Mouse (Mus musculus): Measurements from ENCODE around the gene Mrpl33. TPM values are rescaled to one million over a fixed set of nuclear protein-coding genes. Genes with fewer than 3 reads are reported as not detected.

Gene Mrpl33
- polyA plus RNA-seq (2015; fragmentation: Nextera tagmentation; extraction: Ambion mirVana) = 344 and 459 TPM in 2 replicates

DNA sequence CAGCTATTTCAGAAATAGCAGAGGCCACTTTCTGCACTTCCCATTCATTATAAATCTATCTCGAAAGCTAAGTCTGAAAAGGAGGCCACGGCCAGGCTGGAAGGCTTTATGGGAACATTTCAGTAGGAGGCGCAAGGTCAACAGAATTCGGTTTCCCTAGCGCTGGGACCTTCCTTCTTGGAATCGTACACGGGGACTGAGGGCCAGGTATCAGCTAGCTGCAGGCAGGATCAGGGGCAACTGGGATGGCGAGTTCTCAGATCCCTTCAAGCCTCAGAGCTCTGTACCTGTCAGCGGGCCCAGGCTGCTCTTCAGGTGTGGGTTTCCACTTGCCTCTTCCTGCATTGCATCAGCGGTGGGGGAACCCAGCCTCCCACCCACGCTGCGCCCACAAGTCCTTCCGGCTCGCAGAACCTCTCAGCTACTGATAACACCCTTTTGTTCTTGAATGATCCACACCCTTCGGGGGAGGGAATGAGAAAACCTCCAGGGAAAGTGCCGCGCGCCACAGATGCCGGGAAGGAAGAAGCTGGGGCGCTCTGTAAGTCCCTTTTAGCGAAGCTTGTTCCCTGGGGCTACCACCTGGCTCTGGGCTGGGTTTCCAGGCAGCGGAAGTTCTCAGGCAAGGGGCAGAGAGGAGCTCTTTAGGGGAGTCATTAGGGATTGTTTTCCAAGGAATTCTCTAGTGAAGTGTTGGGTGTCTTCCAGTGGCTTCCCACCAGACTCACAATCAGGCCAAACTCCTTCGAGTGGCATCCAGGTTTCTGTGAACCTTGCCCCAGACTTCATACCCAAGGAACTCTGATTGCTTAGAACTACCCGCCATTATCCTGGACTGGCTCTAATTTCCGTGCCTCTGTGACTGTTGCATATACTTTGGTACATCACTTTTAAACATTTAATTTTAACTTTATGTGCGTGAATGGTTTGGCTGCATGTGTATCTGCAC is at the start of gene Mrpl33:
Gene Mrpl33, plus strand, starts transcription at position 455 of the 949 bp plus-strand sequence.
- peak within 1 kb of the TSS; percentile 80 for H3K4me2 ChIP-seq
- ATAC-seq (replicated peaks; ENCODE audit: insufficient number of reproducible peaks, insufficient read depth, low FRiP score, low read depth) = peak; percentile 56
- H3K4me3 ChIP-seq = peak within 1 kb of the TSS; percentile 51
- no peaks in the 10 kb centered on the region for H3K36me3 ChIP-seq
- peak within 1 kb of the TSS; percentile 53 for H3K9ac ChIP-seq
- WGBS = 7% methylated on average over 26 of the region's 26 CpGs
- peak within 1 kb of the TSS; percentile 53 for H3K27ac ChIP-seq
- H3K9me3 ChIP-seq (replicated peaks) = no peaks in the 10 kb centered on the region
- no peaks in the 10 kb centered on the region for H3K27me3 ChIP-seq
- peaks cover 22% of the 10 kb centered on the region for H3K4me1 ChIP-seq (replicated peaks)

DNA sequence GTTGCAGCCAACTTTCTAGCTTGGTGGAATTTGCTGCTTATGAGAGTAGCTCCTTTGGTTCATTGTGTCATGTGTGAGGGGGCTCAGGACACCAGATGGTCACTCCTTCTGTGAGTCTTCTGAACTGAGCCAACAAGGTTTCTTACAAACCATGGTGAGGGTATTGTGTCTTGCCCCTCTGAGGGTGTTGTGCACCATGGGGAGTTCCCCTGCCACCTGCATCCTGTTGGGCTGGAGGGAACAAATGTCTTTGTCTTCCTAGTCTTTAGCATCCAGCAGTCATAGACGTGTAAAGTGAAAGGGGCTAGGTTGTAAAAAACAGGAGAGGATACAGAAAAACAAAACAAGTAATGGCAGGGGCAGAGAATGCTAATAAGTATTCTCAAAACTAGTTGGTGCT is 37.3 kb upstream of the Mrpl33 start:
- ATAC-seq (replicated peaks; ENCODE audit: insufficient number of reproducible peaks, insufficient read depth, low FRiP score, low read depth) = no peak
- Histone ChIP-seq H3K27ac (no peak overlapping the region), H3K27me3 (no peaks in the 10 kb centered on the region), H3K4me3 (no peak overlapping the region), H3K36me3 (peaks cover 27% of the 10 kb centered on the region), H3K9ac (no peak overlapping the region), H3K4me1 (replicated peaks) (peaks cover 16% of the 10 kb centered on the region), H3K9me3 (replicated peaks) (no peaks in the 10 kb centered on the region), H3K4me2 (no peak overlapping the region)
- WGBS = 55% methylated on average over 1 of the region's 1 CpGs

DNA sequence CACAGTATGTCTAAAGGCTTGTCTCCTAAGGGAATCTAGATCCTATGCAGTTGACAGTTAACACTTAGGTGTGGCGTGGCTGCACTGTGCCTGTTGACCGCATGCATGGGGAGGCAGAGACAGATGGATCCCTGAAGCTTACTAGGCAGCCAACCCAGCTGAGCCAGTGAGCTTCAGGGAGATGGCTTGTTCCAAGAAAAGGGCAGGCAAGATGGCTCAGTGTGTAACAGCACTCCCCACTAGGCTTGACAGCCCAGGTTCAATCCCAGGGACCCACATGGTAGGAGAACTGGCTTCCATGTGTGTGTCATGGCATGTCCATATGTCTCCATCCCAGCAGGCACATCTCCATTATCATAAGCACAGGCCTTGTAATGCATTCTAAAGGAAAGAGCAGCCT is 36.4 kb upstream of the Mrpl33 start:
- 92% methylated on average over 2 of the region's 2 CpGs for WGBS
- ATAC-seq (replicated peaks; ENCODE audit: insufficient number of reproducible peaks, insufficient read depth, low FRiP score, low read depth) = no peak

DNA sequence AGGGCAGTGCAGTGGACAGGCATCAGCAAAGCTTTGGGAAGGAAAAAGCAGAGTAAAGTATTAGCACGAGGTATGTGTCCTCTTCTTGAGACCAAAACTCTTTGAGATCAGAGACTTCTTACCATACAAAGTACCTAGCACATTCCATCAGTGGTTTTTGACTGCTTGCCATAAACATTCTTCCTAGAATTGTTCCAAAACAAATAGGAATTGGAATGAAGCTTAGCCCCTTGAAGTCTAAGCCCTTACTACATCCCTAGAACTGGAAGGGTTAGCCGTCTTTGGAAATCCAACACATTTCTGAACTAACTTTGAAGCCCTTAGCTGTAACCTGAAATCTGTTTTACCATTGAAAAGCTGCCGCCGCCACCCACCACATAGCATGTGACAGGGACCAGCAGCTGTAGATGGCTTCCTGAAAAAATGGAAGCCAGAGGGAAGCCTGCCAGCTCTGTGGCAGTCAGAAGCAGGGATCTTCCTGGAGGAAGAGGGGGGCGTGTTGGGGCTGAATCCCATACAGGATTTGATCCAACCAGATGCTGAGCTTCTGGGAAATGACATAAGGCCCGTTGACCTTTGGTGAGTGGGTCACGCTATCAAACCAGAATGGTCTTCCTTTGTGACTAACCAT is 34.6 kb upstream of the Mrpl33 start:
- Histone ChIP-seq H3K4me3 (no peak overlapping the region), H3K27ac (peak overlapping the region; percentile 47), H3K9ac (no peak overlapping the region), H3K4me1 (replicated peaks) (peaks cover 27% of the 10 kb centered on the region), H3K4me2 (no peak overlapping the region), H3K36me3 (peaks cover 7% of the 10 kb centered on the region), H3K27me3 (no peaks in the 10 kb centered on the region), H3K9me3 (replicated peaks) (no peaks in the 10 kb centered on the region)
- WGBS = 65% methylated on average over 7 of the region's 7 CpGs
- no peak for ATAC-seq (replicated peaks; ENCODE audit: insufficient number of reproducible peaks, insufficient read depth, low FRiP score, low read depth)

More for the DNA sequence above, 36.4 kb upstream of the Mrpl33 start:
- H3K9ac ChIP-seq = no peak overlapping the region
- H3K27ac ChIP-seq = no peak overlapping the region
- H3K4me2 ChIP-seq = no peak overlapping the region
- peaks cover 26% of the 10 kb centered on the region for H3K4me1 ChIP-seq (replicated peaks)
- no peak overlapping the region for H3K4me3 ChIP-seq
- H3K9me3 ChIP-seq (replicated peaks) = no peaks in the 10 kb centered on the region
- H3K27me3 ChIP-seq = no peaks in the 10 kb centered on the region
- H3K36me3 ChIP-seq = peaks cover 19% of the 10 kb centered on the region

DNA sequence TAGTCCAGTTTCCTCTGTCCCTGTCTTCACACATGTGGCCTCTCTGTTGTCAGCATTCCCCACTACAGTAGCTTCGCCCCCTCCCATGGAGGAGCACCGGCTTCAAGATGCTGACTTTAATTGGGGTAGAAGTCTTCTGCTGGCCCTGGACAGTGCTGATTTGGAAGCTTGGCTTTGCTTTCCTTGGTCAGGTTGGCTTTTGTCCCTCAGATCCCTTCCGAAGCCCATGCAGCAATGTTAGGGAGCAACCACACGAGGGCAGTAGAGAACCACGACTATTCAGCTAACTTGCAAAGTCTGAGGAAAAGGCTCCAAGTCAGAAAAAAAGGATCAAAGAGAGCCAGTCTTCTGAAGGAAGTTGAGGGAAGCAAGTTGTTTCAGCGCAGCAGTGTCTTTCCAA is 33.2 kb upstream of the Mrpl33 start:
- Histone ChIP-seq H3K4me1 (replicated peaks) (peaks cover 37% of the 10 kb centered on the region), H3K36me3 (no peaks in the 10 kb centered on the region), H3K9ac (no peak overlapping the region), H3K4me3 (no peak overlapping the region), H3K9me3 (replicated peaks) (no peaks in the 10 kb centered on the region), H3K4me2 (peak overlapping the region; percentile 21; the same call in 1 of the 2 replicates), H3K27me3 (no peaks in the 10 kb centered on the region), H3K27ac (0 out of 2 replicates have a peak overlapping the region, but pooled peaks have one; percentile 6)
- WGBS = 5% methylated on average over 6 of the region's 6 CpGs
- no peak; the same call in 1 of the 2 replicates for ATAC-seq (replicated peaks; ENCODE audit: insufficient number of reproducible peaks, insufficient read depth, low FRiP score, low read depth)

DNA sequence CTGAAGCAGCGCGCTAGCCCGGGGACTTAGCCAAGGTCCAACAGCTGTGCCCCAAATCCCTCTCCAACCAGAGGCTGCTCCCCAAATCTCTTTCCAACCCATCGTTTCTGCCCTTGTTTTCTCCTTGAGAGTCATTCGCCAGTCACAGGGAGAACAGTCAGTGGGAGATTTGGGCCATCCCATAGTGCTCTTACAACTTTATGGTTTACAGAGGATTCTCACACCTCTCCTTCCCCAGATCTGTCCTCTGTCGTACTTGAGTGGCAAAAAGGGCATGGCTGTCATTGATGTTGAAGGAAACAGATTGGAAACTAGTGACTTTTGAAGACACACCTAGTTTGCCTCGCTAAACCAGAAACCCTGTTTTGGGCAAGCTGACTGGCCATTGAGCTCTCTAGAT is 32.8 kb upstream of the Mrpl33 start:
- peaks cover 41% of the 10 kb centered on the region for H3K4me1 ChIP-seq (replicated peaks)
- WGBS = 31% methylated on average over 7 of the region's 7 CpGs
- peak overlapping the region; percentile 74; the same call in 1 of the 2 replicates for H3K27ac ChIP-seq
- H3K27me3 ChIP-seq = no peaks in the 10 kb centered on the region
- no peak overlapping the region for H3K4me3 ChIP-seq
- ATAC-seq (replicated peaks; ENCODE audit: insufficient number of reproducible peaks, insufficient read depth, low FRiP score, low read depth) = no peak
- no peak overlapping the region for H3K9ac ChIP-seq
- no peaks in the 10 kb centered on the region for H3K36me3 ChIP-seq
- H3K9me3 ChIP-seq (replicated peaks) = no peaks in the 10 kb centered on the region
- H3K4me2 ChIP-seq = peak overlapping the region; percentile 21; the same call in 1 of the 2 replicates

DNA sequence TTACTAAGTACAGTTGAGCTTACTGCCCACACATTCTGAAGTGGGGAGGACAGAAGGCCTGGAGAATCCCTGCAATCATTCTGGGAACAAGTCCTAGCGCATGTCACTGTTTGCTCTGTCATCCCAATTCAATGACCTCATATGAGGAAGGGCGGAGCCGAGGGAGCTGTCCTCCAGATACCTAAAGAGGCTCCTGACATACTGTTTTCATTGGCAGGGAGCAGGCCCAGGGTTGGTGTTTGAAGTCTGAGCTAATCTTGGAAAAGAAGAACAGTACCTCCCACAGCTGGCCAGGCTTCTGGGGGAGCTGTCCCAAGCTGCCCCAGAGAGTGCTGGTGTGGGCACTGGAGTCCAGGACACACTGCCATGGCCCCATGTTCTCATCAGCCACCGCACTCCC is 31.8 kb upstream of the Mrpl33 start:
- peaks cover 47% of the 10 kb centered on the region for H3K4me1 ChIP-seq (replicated peaks)
- peak overlapping the region; percentile 74 for H3K27ac ChIP-seq
- H3K4me3 ChIP-seq = no peak overlapping the region
- no peaks in the 10 kb centered on the region for H3K27me3 ChIP-seq
- H3K9ac ChIP-seq = no peak overlapping the region
- 34% methylated on average over 4 of the region's 4 CpGs for WGBS
- no peaks in the 10 kb centered on the region for H3K9me3 ChIP-seq (replicated peaks)
- H3K36me3 ChIP-seq = no peaks in the 10 kb centered on the region
- peak; percentile 69 for ATAC-seq (replicated peaks; ENCODE audit: insufficient number of reproducible peaks, insufficient read depth, low FRiP score, low read depth)
- H3K4me2 ChIP-seq = no peak overlapping the region

DNA sequence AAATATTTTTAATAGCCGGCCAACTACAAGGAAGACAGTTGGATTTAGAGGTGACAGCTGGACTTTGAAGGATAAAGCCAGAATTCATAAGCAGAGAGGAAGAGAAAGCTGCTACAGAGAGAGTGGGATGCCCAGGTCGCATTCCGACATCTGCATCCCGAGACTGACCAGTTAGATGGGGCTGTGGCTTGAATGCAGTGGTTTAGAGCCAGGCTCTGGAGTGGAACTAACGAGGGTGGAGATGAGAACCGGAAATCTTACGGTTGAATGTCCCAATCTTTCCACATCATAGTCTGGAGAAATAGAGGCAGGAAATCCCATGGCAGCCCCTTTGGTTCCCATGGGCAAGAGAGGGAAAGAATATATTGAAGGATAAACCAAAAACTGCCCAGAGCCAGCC is 30.7 kb upstream of the Mrpl33 start:
- ATAC-seq (replicated peaks; ENCODE audit: insufficient number of reproducible peaks, insufficient read depth, low FRiP score, low read depth) = no peak
- WGBS = 86% methylated on average over 7 of the region's 7 CpGs
- Histone ChIP-seq H3K9ac (no peak overlapping the region), H3K27me3 (no peaks in the 10 kb centered on the region), H3K36me3 (no peaks in the 10 kb centered on the region), H3K4me3 (no peak overlapping the region), H3K4me1 (replicated peaks) (peaks cover 56% of the 10 kb centered on the region), H3K4me2 (no peak overlapping the region), H3K27ac (no peak overlapping the region), H3K9me3 (replicated peaks) (no peaks in the 10 kb centered on the region)

DNA sequence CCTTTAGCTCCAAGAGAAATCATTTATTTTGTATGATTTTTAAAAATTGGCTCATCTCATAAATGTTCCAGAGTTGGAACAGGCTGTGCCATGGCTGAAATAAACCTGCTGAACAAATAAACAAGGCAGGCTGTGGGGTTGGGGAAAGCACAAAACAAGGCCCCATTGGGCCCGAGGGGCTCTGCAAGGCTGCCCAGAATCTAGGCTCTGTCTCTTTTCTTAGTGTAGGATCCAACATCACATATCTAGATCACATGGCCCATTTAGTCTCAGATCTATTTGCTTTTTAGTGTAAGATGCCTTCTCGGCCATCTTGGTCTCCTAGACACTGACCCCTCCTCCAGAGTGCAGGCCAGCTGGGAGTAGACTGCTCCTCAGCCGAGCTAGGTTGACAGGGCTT is 30.3 kb upstream of the Mrpl33 start:
- WGBS = 74% methylated on average over 3 of the region's 3 CpGs
- no peak overlapping the region for H3K9ac ChIP-seq
- no peaks in the 10 kb centered on the region for H3K36me3 ChIP-seq
- no peaks in the 10 kb centered on the region for H3K27me3 ChIP-seq
- no peak for ATAC-seq (replicated peaks; ENCODE audit: insufficient number of reproducible peaks, insufficient read depth, low FRiP score, low read depth)
- no peak overlapping the region for H3K27ac ChIP-seq
- H3K9me3 ChIP-seq (replicated peaks) = no peaks in the 10 kb centered on the region
- no peak overlapping the region for H3K4me2 ChIP-seq
- no peak overlapping the region for H3K4me3 ChIP-seq
- peaks cover 60% of the 10 kb centered on the region for H3K4me1 ChIP-seq (replicated peaks)

DNA sequence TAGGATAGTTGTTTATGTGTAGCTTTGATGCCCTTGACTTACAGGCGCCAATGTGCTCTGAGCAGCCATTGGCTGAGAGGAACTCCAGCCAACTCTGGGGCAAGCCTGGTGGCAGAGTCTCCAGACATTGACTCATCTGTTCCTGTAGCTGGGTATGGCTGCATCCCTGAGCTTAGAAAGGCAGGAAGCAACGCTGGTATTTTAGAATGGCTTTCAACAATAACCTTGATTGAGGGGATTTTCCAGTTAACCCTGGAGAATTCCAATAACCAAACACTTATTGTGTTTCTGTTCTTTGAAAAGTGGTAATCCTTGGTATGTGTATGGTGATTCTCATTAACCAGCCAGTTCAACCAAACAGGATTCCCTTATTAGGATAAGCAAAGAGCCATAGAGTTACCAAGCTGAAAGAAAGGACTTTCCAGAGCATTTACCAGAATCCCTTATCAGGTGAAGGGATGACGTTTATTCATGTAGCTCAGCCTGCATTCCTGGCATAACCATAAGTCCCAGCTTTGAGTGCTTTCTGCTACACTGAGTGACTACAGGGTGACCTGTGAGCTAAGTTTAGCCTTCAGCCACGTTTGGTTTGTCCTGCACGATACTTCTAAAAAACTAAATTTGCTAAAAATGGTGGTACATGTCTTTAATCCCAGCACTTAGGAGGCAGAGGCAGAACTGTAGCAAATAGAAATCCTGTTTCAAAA is 28.6 kb upstream of the Mrpl33 start:
- Histone ChIP-seq H3K9ac (no peak overlapping the region), H3K9me3 (replicated peaks) (no peaks in the 10 kb centered on the region), H3K4me1 (replicated peaks) (peaks cover 62% of the 10 kb centered on the region), H3K4me2 (no peak overlapping the region), H3K27ac (peak overlapping the region; percentile 85), H3K4me3 (no peak overlapping the region), H3K27me3 (no peaks in the 10 kb centered on the region), H3K36me3 (no peaks in the 10 kb centered on the region)
- WGBS = 27% methylated on average over 5 of the region's 5 CpGs
- peak; percentile 50; the same call in 1 of the 2 replicates for ATAC-seq (replicated peaks; ENCODE audit: insufficient number of reproducible peaks, insufficient read depth, low FRiP score, low read depth)

DNA sequence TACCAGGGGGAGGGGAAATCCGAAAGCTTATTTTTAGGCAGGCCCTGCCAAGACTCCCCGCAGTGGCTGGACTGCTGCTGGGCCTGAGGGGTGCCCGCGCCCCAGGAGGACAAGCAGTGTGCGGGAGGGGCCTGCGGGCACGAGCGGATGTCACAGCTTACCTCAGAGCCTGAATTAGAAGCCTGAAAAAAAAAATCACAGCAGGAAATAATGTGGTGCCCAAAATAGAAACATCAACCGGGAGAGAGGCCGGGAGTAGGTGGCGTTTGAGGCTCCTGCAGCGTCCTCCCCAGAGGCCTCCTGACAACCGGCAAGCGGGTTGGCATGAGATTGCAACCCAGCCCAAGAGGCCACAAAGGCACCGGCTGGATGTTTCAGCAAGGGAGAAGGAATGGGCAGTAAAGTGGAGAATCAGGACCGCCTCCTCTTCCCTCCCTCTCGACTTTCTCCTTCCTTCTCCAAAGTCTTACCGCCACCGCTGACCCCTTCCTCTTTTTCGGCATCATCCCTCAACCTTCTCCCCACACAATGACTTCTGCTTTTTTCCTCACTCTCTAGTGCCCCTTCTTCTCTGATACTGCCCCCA is 25.6 kb upstream of the Mrpl33 start:
- Histone ChIP-seq H3K27me3 (no peaks in the 10 kb centered on the region), H3K9ac (peak overlapping the region; percentile 52), H3K4me3 (peak overlapping the region; percentile 32), H3K36me3 (no peaks in the 10 kb centered on the region), H3K27ac (peak overlapping the region; percentile 96), H3K4me1 (replicated peaks) (peaks cover 41% of the 10 kb centered on the region), H3K4me2 (peak overlapping the region; percentile 58), H3K9me3 (replicated peaks) (no peaks in the 10 kb centered on the region)
- ATAC-seq (replicated peaks; ENCODE audit: insufficient number of reproducible peaks, insufficient read depth, low FRiP score, low read depth) = peak; percentile 89
- 3% methylated on average over 20 of the region's 20 CpGs for WGBS
